Comparison of ENCODE assay signal across 10 mouse cellular contexts in genomic region chr10:45003344-45003681, GRCm38 (mm10).
DNase-seq lines count a peak whose midpoint lies in the region; ATAC-seq lines count a peak whose summit lies in the region.
"Had no signal": no experiment of that assay in that cellular context is flagged by ENCODE, and none has a peak within 500 bp of the region (broad histone marks: within the 10 kb centered on the region; RNA-seq: fewer than 3 reads in every experiment).

No protein-coding gene starts in this region.

- H3K9ac ChIP-seq in forebrain, embryonic 16.5 days (replicated peaks; ENCODE audit: low read depth, low read length), result no peak overlapping the region
- no peak overlapping the region for H3K9ac ChIP-seq in forebrain, embryonic 11.5 days (ENCODE audit: low read length)
- H3K9ac ChIP-seq in intestine, embryonic 14.5 days (ENCODE audit: low read length), result no peak overlapping the region
- H3K9ac ChIP-seq: forebrain, embryonic 12.5 days; liver, embryonic 14.5 days had no signal

- peak; percentile 29; the same call in 1 of the 2 replicates for ATAC-seq in forebrain, embryonic 16.5 days
- ATAC-seq in forebrain, embryonic 11.5 days (replicated peaks; ENCODE audit: low FRiP score), result no peak
- ATAC-seq in intestine, embryonic 14.5 days (replicated peaks; ENCODE audit: low FRiP score, low TSS enrichment, low read depth), result no peak

- no peak overlapping the region for H3K4me2 ChIP-seq in forebrain, embryonic 16.5 days (ENCODE audit: low read length)
- H3K4me2 ChIP-seq in forebrain, embryonic 11.5 days (ENCODE audit: low read depth, low read length, severe bottlenecking), result no peak overlapping the region
- peak overlapping the region; percentile 18; the same call in 1 of the 2 replicates for H3K4me2 ChIP-seq in intestine, embryonic 14.5 days (ENCODE audit: low read length)
- H3K4me2 ChIP-seq: forebrain, embryonic 12.5 days had no signal

- H3K36me3 ChIP-seq in forebrain, embryonic 16.5 days (ENCODE audit: control insufficient read depth, insufficient read depth), result no peaks in the 10 kb centered on the region
- no peaks in the 10 kb centered on the region for H3K36me3 ChIP-seq in forebrain, embryonic 11.5 days (ENCODE audit: control insufficient read depth, insufficient read depth, low read length)
- no peaks in the 10 kb centered on the region for H3K36me3 ChIP-seq in intestine, embryonic 14.5 days (ENCODE audit: control insufficient read depth, insufficient read depth, low read length)
- H3K36me3 ChIP-seq: forebrain, embryonic 12.5 days had no signal

- peaks cover 9% of the 10 kb centered on the region for H3K4me1 ChIP-seq in forebrain, embryonic 16.5 days (replicated peaks; ENCODE audit: control insufficient read depth, insufficient read depth, low read length)
- no peaks in the 10 kb centered on the region; the same call in 1 of the 2 replicates for H3K4me1 ChIP-seq in forebrain, embryonic 11.5 days (replicated peaks; ENCODE audit: control insufficient read depth, insufficient read depth, low read length)
- H3K4me1 ChIP-seq in intestine, embryonic 14.5 days (replicated peaks; ENCODE audit: control insufficient read depth, insufficient read depth, low read length), result peaks cover 21% of the 10 kb centered on the region; the same call in 1 of the 2 replicates

- H3K27me3 ChIP-seq in forebrain, embryonic 16.5 days (replicated peaks; ENCODE audit: control insufficient read depth, insufficient read depth, low read length), result peaks cover 7% of the 10 kb centered on the region
- H3K27me3 ChIP-seq in forebrain, embryonic 11.5 days (ENCODE audit: control insufficient read depth, insufficient read depth, low read length), result peaks cover 5% of the 10 kb centered on the region; the same call in 1 of the 2 replicates
- H3K27me3 ChIP-seq in intestine, embryonic 14.5 days (replicated peaks; ENCODE audit: control insufficient read depth, insufficient read depth, low read length), result no peaks in the 10 kb centered on the region

- no peaks in the 10 kb centered on the region for H3K9me3 ChIP-seq in forebrain, embryonic 16.5 days (ENCODE audit: control insufficient read depth, low read length)
- H3K9me3 ChIP-seq in forebrain, embryonic 11.5 days (ENCODE audit: control insufficient read depth, low read length), result no peaks in the 10 kb centered on the region
- H3K9me3 ChIP-seq in intestine, embryonic 14.5 days (ENCODE audit: control insufficient read depth, low read length), result no peaks in the 10 kb centered on the region
- H3K9me3 ChIP-seq: forebrain, embryonic 12.5 days had no signal

- no peak for DNase-seq in forebrain, embryonic 11.5 days (ENCODE audit: low spot score)
- DNase-seq in right cerebral cortex, postnatal 4 days, result peak; percentile 24
- no peak for DNase-seq in right cerebral cortex, postnatal 25 days
- DNase-seq in intestine, embryonic 14.5 days (ENCODE audit: low spot score), result peak; percentile 60
- peak; percentile 49 for DNase-seq in retina, embryonic 14.5 days (ENCODE audit: low spot score)
- no peak for DNase-seq in kidney, adult 11 months
- DNase-seq in cerebellum, postnatal 4 days (ENCODE audit: low spot score in 2 of 2), result no peak

- H3K4me3 ChIP-seq in forebrain, embryonic 16.5 days (replicated peaks; ENCODE audit: low read length), result no peak overlapping the region
- no peak overlapping the region for H3K4me3 ChIP-seq in forebrain, embryonic 11.5 days (ENCODE audit: low read depth, low read length)
- no peak overlapping the region for H3K4me3 ChIP-seq in intestine, embryonic 14.5 days (ENCODE audit: low read depth, low read length)
- H3K4me3 ChIP-seq: forebrain, embryonic 12.5 days had no signal

- 20% methylated on average over 2 of the region's 2 CpGs for WGBS in forebrain, embryonic 16.5 days
- WGBS in forebrain, embryonic 11.5 days, result 81% methylated on average over 2 of the region's 2 CpGs
- 50% methylated on average over 2 of the region's 2 CpGs for WGBS in intestine, embryonic 14.5 days

- H3K27ac ChIP-seq in forebrain, embryonic 16.5 days (ENCODE audit: low read length), result no peak overlapping the region
- H3K27ac ChIP-seq in forebrain, embryonic 11.5 days (ENCODE audit: low read depth, low read length), result no peak overlapping the region
- H3K27ac ChIP-seq in intestine, embryonic 14.5 days (ENCODE audit: low read depth), result peak overlapping the region; percentile 64; the same call in 1 of the 2 replicates
- H3K27ac ChIP-seq: forebrain, embryonic 12.5 days; liver, embryonic 14.5 days had no signal

Comparison
In these comparisons a context has a peak if more than half of its experiments do, and no peak if none do; other contexts are left out.
1. DNase-seq: peak in right cerebral cortex, postnatal 4 days (single experiment), intestine, embryonic 14.5 days (single experiment) and retina, embryonic 14.5 days (single experiment); none in forebrain, embryonic 11.5 days (single experiment), right cerebral cortex, postnatal 25 days (single experiment), kidney, adult 11 months (single experiment) and cerebellum, postnatal 4 days (0 of 2).